Mouse (Mus musculus): ENCODE results near the gene Spef1.

GRCm38 (mm10) chr2:131163924-131164323 lies 23.2 kb downstream of the Spef1 start:
- TF ChIP-seq CTCF (IDR thresholded peaks at IDR 0.05; ENCODE audit: borderline replicate concordance, insufficient read depth, low read depth, low read length) (no peak), POLR2A (IDR thresholded peaks at IDR 0.05; ENCODE audit: borderline replicate concordance, insufficient read depth, low read length) (no peak)

All from cerebellum, adult 2 months (tissue).